Mouse (Mus musculus): ENCODE data around the gene Mrnip. TPM values are rescaled to one million over a fixed set of nuclear protein-coding genes. Genes with fewer than 3 reads are reported as not detected.
A peak's percentile ranks its signal among the peaks of the same experiment; 100 is the strongest.

Gene Mrnip
- total RNA-seq, 2 experiments from 2014 or later = 15.1 to 16.2 TPM

DNA sequence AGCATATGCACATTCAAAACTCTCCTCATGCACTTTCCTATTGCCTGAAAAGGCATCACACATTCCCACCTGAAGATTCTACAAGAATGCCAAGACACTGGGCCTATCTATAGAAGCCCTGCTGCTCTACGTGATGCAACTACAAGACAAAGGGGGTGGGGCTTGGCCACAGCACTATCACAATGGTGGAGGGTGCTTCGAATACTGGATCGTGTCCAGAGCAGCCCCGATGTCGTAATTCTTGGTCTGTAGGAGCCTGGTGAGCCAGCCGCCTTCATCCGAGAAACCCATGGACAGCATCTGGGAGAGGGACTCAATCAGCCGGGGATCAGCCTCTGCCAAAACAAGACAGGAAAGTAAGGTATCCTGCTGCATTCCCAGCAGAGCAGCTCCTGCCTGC lies 26.4 kb downstream of the Mrnip start:
- no peak for DNase-seq (ENCODE audit: extremely low spot score in 1 of 2, low spot score in 1 of 2)

DNA sequence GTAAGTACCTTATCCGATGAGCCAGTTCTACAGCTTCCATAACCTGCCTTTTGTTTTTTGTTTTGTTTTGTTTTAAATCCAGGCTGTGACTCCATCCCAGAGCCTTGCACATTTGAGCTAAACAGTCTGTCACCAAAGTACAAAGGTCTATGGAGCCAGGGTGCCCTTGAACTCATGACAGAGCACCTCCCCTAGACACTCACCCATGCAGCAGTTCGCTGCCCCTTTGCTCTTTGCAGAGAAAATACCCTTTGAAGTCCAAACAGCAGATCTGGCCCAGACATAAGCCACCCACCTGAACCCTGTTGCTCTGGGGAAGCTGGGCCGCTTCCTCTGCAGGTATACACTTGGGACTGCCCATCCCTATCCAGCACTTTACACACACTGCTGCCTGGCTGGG lies 27.3 kb downstream of the Mrnip start:
- DNase-seq (ENCODE audit: extremely low spot score in 1 of 2, low spot score in 1 of 2) = no peak

DNA sequence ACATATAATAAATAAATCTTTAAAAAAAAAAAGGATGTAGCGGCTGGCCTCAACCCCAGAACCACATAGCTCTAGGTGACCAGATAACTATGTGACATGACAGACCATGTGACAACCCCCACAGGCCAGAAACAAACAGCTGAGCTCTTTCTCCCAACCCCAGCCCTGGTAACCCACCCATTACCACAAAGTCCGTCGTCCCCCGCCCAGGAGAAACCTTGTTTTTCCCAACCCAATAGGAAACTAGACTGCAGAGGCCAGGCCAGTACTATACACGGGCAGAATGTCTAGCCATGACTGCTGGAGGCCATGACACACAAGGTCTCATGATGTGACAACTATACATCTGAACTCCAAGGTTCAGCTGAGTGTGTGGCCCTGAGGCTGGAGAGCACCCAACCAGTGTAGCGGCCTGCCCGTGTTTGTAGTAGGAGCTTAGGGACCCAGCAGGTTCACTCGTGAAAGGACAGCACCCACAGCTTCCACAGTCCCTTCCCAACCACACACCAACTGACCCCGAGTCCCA lies 29.1 kb downstream of the Mrnip start:
- no peak for DNase-seq (ENCODE audit: extremely low spot score in 1 of 2, low spot score in 1 of 2)

- no peak for DNase-seq (ENCODE audit: extremely low spot score in 1 of 2, low spot score in 1 of 2)
These were observed 31.2 kb downstream of the Mrnip start for GRCm38 (mm10) chr11:50205434-50205833.

DNA sequence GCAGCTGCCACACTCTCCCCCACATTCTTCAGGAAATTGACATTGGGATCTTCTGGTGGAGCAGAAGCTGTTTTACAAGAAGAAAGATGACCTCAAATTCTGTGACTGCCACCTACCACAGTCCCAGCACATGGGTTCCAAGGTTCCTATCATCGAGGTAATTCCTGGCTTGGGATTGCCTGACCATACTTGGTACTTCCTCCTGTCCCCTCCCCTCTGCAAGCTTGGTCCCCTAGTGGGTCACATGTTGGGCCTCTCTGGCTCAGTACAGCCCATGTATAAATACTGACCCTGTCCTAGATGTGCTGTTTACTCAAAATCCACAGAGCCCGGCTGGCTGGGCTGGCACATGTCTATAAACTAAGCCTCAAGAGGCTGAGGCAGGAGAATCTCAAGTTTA lies 31.8 kb downstream of the Mrnip start:
- no peak for DNase-seq (ENCODE audit: extremely low spot score in 1 of 2, low spot score in 1 of 2)

DNA sequence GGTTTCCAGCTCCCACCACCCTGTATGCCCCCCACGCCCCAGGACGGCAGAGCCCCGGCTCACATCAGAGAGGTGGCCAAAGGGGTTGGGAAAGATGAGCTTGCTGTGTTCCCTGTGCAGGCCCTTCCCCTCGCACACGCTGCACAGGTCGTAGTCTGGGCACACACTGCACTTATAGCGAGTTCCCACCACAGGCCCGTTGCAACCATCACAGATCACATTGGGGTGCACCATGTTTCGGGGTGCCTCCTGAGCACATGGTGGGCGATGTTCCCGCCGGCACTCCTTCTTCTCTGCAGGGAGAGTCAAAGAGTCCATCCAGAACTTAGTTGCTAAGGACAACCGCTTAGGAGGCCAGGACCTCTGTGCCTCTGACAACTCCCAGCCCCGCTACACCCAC lies 33.1 kb downstream of the Mrnip start:
- DNase-seq (ENCODE audit: extremely low spot score in 1 of 2, low spot score in 1 of 2) = no peak

DNA sequence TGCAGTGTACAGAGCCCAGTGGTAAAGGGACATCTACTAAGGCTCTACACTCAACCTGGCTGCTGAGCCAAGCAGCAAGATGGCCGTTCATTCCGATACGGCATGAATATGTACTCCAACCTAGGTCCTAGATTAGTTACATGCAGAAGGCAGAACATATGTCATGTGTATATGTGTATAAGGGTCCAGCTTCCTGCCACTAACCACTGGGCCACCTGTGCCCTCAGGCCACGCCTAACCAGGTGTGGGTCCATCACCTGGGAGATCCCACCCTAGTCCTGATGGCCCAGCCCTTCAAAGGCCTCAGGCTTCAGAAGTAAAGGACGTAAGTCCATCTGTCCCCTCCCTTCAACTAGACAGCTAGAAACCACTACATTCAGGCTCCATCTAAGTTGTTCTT lies 33.8 kb downstream of the Mrnip start:
- no peak for DNase-seq (ENCODE audit: extremely low spot score in 1 of 2, low spot score in 1 of 2)

- peak; percentile 67 to 76 for DNase-seq (ENCODE audit: extremely low spot score in 1 of 2, low spot score in 1 of 2)
These were observed 35.9 kb downstream of the Mrnip start for GRCm38 (mm10) chr11:50210101-50210504.

DNA sequence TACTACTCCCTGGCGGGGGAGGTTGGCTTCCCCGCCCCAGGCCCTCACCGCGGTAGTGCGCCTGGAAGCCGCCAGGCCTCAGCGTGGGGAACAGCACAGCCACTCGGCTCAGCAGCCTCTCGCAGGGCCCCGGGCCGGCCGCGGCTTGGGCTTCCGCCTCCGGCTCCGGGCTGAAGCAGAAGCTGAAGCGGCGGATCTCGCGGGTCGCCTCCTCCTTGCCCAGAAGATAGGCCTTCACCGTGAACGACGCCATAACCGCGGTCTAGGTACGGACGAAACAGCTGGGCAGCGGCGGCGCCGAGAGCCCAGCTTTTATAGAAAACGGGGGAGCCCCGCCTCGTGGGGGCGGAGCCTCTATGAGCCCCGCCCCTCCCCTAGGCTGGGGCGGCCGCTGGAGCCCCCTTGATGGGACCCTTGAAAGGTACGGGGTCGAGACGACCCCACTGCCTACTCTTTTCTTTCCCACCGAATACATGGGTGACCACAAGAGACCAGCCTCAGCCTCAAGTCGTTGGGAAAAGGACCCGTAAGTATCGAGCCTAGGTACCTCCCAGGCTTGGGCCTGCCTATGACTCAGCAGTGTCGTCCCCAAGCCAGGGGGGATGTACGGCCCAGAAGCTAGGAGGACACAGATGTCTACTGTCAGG lies 36.4 kb downstream of the Mrnip start, which contains the start of the genes Sqstm1 and Mgat4b:
Sqstm1 (minus strand) TSS at position 323 of the 647 bp plus-strand sequence.
Mgat4b (plus strand) TSS at position 386 of the 647 bp plus-strand sequence.
- peak; percentile 79 to 90 for DNase-seq (ENCODE audit: extremely low spot score in 1 of 2, low spot score in 1 of 2)

DNA sequence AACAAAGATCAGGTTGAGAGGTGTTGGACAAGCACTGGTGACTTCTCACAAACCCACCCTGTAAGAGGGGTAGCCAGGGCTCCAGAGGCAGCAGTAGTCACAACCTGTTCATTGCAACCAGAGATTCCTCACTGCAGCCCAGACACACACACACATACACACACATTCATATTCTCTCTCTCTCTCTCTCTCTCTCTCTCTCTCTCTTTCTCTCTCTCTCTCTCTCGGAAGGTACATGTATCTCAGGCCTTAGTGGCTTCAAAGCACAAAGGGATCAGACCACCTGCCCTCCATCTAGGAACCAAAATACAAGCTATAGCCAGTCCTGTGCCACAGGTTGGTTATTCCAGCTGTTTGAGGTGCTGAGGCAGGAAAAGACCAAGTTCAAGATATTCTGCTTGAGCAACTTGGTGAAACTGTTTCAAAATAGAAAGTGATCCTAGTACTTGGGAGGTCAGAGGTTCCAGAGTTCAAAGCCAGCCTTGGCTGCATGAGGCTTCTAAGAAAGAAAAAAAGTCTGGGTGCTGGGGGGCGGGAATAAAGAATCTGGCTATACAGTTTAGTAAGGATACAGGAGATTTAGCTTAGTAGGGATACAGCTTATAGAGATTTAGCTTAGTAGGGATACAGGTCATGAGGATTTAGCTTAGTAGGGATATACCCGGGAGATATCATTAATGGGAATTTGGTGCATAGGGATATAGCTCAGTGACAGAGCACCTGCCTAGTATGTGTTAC lies 37.2 kb downstream of the Mrnip start:
- no peak for DNase-seq (ENCODE audit: extremely low spot score in 1 of 2, low spot score in 1 of 2)

- no peak for DNase-seq (ENCODE audit: extremely low spot score in 1 of 2, low spot score in 1 of 2)
These were observed 38.0 kb downstream of the Mrnip start for GRCm38 (mm10) chr11:50212060-50212739.

DNA sequence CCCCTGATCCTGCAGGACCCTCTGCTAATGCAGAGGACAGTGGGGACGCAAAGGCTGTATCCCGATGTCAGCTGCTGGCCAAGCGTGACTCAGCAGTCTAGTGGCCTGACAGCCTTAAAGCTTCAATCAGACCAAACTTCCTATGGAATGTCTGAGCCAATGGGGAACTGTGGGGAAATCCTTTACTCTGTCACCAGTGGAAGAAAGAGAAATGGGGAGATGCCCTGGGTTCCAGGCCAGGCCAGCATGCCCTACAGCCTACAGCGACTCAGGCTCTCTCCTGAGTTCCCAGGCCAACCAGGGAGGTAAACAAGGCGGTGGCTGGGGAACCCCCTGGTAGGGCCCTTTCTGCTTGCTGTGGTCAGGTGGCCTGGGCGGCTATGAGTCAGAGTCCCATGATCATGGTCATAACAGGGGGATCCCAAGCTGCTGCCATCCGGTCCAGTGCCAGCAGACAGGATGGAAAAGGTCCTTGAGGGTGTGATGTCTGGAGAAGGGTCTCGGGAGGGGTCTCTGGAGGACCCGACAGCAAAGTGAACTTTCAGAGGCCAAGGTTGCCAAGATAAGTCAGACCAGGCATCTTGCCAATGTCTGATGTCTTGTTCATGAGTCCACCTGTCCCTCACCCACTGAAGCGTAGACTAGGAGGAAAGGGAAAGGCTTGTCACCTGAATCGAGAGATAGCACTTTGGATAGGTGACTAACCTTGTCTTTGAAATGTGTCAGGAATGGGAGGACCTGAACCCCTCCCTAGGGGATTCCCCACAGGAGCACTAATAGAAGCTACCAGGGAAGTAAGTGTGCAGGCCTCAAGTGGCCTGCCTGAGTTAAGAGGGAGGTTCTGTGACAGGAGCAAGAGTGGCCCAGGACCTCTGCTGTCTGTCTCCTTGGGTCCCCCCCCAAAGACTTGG lies 38.9 kb downstream of the Mrnip start:
- no peak for DNase-seq (ENCODE audit: extremely low spot score in 1 of 2, low spot score in 1 of 2)

DNA sequence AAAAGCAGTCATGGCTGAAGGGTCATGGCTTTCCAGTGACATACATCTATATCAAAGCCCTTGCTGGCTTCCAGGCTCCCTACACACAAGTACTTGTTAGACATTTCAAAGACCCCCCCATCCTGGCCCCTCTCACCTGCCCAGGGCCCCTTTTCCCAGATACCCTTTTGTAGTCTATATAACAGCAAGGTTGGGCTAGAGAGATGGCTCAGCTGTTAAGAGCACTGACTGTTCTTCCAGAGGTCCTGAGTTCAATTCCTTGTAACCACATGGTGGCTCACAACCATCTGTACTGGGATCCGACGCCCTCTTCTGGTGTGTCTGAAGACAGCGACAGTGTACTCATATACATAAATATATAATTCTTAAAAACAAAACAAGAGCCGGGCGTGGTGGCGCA lies 40.4 kb downstream of the Mrnip start:
- no peak for DNase-seq (ENCODE audit: extremely low spot score in 1 of 2, low spot score in 1 of 2)

GRCm38 (mm10) chr11:50215633-50216032 lies 41.4 kb downstream of the Mrnip start:
- no peak for DNase-seq (ENCODE audit: extremely low spot score in 1 of 2, low spot score in 1 of 2)

DNA sequence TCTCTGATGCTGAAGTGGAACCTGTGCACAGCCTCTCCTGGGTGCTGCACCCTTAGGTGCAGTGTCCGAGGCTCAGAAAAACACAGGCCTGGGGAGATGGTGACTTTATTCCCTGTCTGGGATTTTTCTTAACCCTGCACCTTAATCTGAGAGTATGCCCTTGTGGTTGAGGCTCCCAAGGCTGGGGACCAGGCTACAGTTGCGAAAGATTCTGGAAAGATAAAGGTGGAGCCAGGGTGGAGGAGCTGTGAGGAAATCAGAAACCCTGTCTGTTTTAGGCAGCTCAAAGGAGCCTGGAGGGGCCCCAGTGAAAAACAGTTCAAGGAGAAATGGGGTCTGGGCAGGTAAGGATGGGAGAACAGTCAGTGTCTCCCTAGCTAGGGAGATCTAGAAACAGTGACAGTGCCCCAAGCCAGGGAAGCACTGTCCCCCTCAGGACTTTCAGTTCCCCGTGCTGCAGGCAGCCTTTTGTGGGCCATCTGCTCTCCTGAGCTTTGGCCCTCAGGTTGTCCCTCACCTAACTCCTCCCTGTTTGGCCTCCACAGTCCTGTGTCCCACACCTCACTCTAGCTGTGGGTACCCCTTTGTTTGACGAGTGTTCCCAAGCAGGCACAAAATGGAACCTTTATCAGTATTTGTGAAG lies 42.6 kb downstream of the Mrnip start:
- DNase-seq (ENCODE audit: extremely low spot score in 1 of 2, low spot score in 1 of 2) = no peak

GRCm38 (mm10) chr11:50217811-50218210 lies 43.6 kb downstream of the Mrnip start:
- no peak for DNase-seq (ENCODE audit: extremely low spot score in 1 of 2, low spot score in 1 of 2)

- no peak for DNase-seq (ENCODE audit: extremely low spot score in 1 of 2, low spot score in 1 of 2)
These were observed 45.6 kb downstream of the Mrnip start for GRCm38 (mm10) chr11:50219833-50220232.

GRCm38 (mm10) chr11:50222559-50223276 lies 48.5 kb downstream of the Mrnip start:
- no peak for DNase-seq (ENCODE audit: extremely low spot score in 1 of 2, low spot score in 1 of 2)

Data from layer of hippocampus, postnatal 25 days (tissue).